Mouse (Mus musculus) stomach, postnatal 0 days (tissue): ENCODE results near the gene A130010J15Rik.

Source experiments
- CTCF ChIP-seq: IDR thresholded peaks from 2 replicates; pipeline ENCODE4 v1.5.1; 2016; ENCODE audit warnings: antibody characterized with exemption, low read depth, mild to moderate bottlenecking, moderate library complexity
- EP300 ChIP-seq: optimal IDR thresholded peaks from 2 replicates; pipeline ENCODE3; 2016; ENCODE audit warnings: antibody characterized with exemption

- TF ChIP-seq CTCF (no peak), EP300 (no peak)
Measured at GRCm38 (mm10) chr1:193149231-193149630, 18.6 kb upstream of the A130010J15Rik start.
